Mouse (Mus musculus): ENCODE measurements at regions not wholly inside any gene's neighbourhood (a gene's known extent, or its start where the extent isn't known, plus 50 kb on each side); places are given as distances from the start of the nearest gene placed in this dataset.

GRCm38 (mm10) chr15:5519552-5519951 is 275.6 kb upstream of the Ptger4 start:
- TF ChIP-seq CTCF (conservative IDR thresholded peaks at IDR 0.05; ENCODE audit: insufficient read depth, insufficient read length, low read depth, low read length): no peak
- TF ChIP-seq POLR2A (IDR thresholded peaks at IDR 0.05; ENCODE audit: low read depth, low read length): no peak

Measured in kidney, adult 2 months (tissue).